Mouse (Mus musculus): ENCODE measurements around the gene Utp4.

- no peak for TF ChIP-seq CTCF (IDR thresholded peaks at IDR 0.05; ENCODE audit: low read depth)
- TF ChIP-seq EP300 (IDR thresholded peaks at IDR 0.05; ENCODE audit: low read depth): no peak
Measured at GRCm38 (mm10) chr8:106929155-106929913, 35.9 kb downstream of the Utp4 start.
